Mouse (Mus musculus) heart, adult 2 months (tissue): ENCODE data around the gene Srrm2.

ENCODE experiments used
- CTCF ChIP-seq: fragments of 200-600 bp; IDR thresholded peaks from 2 replicates; pipeline ENCODE4 v1.8.1; 2022; ENCODE audit warnings: antibody characterized with exemption, mild to moderate bottlenecking, moderate library complexity
- EP300 ChIP-seq: fragments of 200-500 bp; IDR thresholded peaks from 2 replicates; pipeline ENCODE4 v1.6.1; 2011; ENCODE audit warnings: low read depth, low read length, control low read depth; ENCODE audit not compliant: insufficient read depth
- POLR2A ChIP-seq: fragments of 200-500 bp; IDR thresholded peaks from 2 replicates; pipeline ENCODE4 v1.6.1; 2011; ENCODE audit warnings: mild to moderate bottlenecking, low read depth, low read length, control low read depth; ENCODE audit not compliant: insufficient read depth

- no peak for TF ChIP-seq CTCF
- no peak for TF ChIP-seq POLR2A
- no peak for TF ChIP-seq EP300
These were observed 49.7 kb upstream of the Srrm2 start, which contains the start of gene Paqr4 for GRCm38 (mm10) chr17:23740598-23741021.
